Mouse (Mus musculus) bone marrow macrophage, adult 2 months (primary cell): ENCODE results near the gene Usp20. TPM values are rescaled to one million over a fixed set of nuclear protein-coding genes. Genes with fewer than 3 reads are reported as not detected.

Source experiments
- H3K27ac ChIP-seq: 2 replicates; pipeline ENCODE4 v1.5.1; 2012; ENCODE audit warnings: low read depth, low read length; ENCODE audit not compliant: insufficient read depth
- H3K4me1 ChIP-seq: 2 replicates; pipeline ENCODE4 v1.6.1; 2012; ENCODE audit warnings: low read length; ENCODE audit not compliant: control insufficient read depth, insufficient read depth
- H3K4me3 ChIP-seq: 2 replicates; pipeline ENCODE4 v1.5.1; 2012; ENCODE audit warnings: mild to moderate bottlenecking, low read length, moderate library complexity; ENCODE audit not compliant: insufficient read depth
- CTCF ChIP-seq: IDR thresholded peaks from 2 replicates; pipeline ENCODE4 v1.5.1; 2012; ENCODE audit warnings: low read depth, mild to moderate bottlenecking, low read length, moderate library complexity
- POLR2A ChIP-seq: IDR thresholded peaks from 2 replicates; pipeline ENCODE4 v1.6.1; 2012; ENCODE audit warnings: mild to moderate bottlenecking, low read depth, low read length, borderline replicate concordance
- polyA plus RNA-seq: library from polyadenylated mRNA; stranded (reverse); fragments of >200 nt; gene quantifications from 2 replicates; pipeline ENCODE4 v1.2.4, GENCODE M21; 2012; ENCODE audit not compliant: missing spikeins, insufficient read depth, insufficient read length

Gene Usp20
- polyA plus RNA-seq, 1 experiment, result 9.7 TPM

- Histone ChIP-seq H3K27ac (no peak overlapping the region), H3K4me1 (peaks cover 39% of the 10 kb centered on the region)
- TF ChIP-seq CTCF (no peak), POLR2A (no peak)
Observed at GRCm38 (mm10) chr2:31057549-31058177, 75.6 kb downstream of the Usp20 start.

GRCm38 (mm10) chr2:31058443-31058842 is 76.4 kb downstream of the Usp20 start:
- no peak overlapping the region for H3K4me3 ChIP-seq
- H3K27ac ChIP-seq, result no peak overlapping the region
- TF ChIP-seq CTCF, result no peak
- TF ChIP-seq POLR2A, result no peak
- H3K4me1 ChIP-seq, result peaks cover 38% of the 10 kb centered on the region

More at GRCm38 (mm10) chr2:31057549-31058177, 75.6 kb downstream of the Usp20 start:
- H3K4me3 ChIP-seq, result no peak overlapping the region

GRCm38 (mm10) chr2:31060271-31060670 is 78.2 kb downstream of the Usp20 start:
- Histone ChIP-seq H3K4me1 (peaks cover 44% of the 10 kb centered on the region), H3K4me3 (no peak overlapping the region), H3K27ac (peak overlapping the region; percentile 97)
- TF ChIP-seq CTCF, result no peak
- TF ChIP-seq POLR2A, result no peak

- Histone ChIP-seq H3K4me1 (peaks cover 48% of the 10 kb centered on the region), H3K4me3 (no peak overlapping the region), H3K27ac (peak overlapping the region; percentile 97)
- TF ChIP-seq POLR2A, result no peak
- no peak for TF ChIP-seq CTCF
Observed at GRCm38 (mm10) chr2:31060787-31061730, 79.0 kb downstream of the Usp20 start.

- TF ChIP-seq CTCF (no peak), POLR2A (no peak)
- peaks cover 57% of the 10 kb centered on the region for H3K4me1 ChIP-seq
- peak overlapping the region; percentile 97 for H3K27ac ChIP-seq
- H3K4me3 ChIP-seq, result no peak overlapping the region
Observed at GRCm38 (mm10) chr2:31061868-31062628, 80.0 kb downstream of the Usp20 start.

- Histone ChIP-seq H3K4me1 (peaks cover 71% of the 10 kb centered on the region), H3K27ac (no peak overlapping the region)
- TF ChIP-seq POLR2A (no peak), CTCF (no peak)
Observed at GRCm38 (mm10) chr2:31066019-31066789, 84.1 kb downstream of the Usp20 start.

GRCm38 (mm10) chr2:31067059-31067595 is 85.0 kb downstream of the Usp20 start:
- no peak overlapping the region for H3K4me3 ChIP-seq
- H3K27ac ChIP-seq, result peak overlapping the region; percentile 8; the same call in 1 of the 2 replicates
- TF ChIP-seq CTCF, result no peak
- no peak for TF ChIP-seq POLR2A
- H3K4me1 ChIP-seq, result peaks cover 65% of the 10 kb centered on the region

More at GRCm38 (mm10) chr2:31066019-31066789, 84.1 kb downstream of the Usp20 start:
- no peak overlapping the region for H3K4me3 ChIP-seq

- Histone ChIP-seq H3K4me3 (no peak overlapping the region), H3K27ac (peak overlapping the region; percentile 97), H3K4me1 (peaks cover 60% of the 10 kb centered on the region)
- no peak for TF ChIP-seq POLR2A
- no peak for TF ChIP-seq CTCF
Observed at GRCm38 (mm10) chr2:31067696-31068245, 85.7 kb downstream of the Usp20 start.
